Mouse (Mus musculus) embryonic facial prominence, embryonic 12.5 days (tissue): ENCODE data around the gene Cdkn3. TPM values are rescaled to one million over a fixed set of nuclear protein-coding genes. Genes with fewer than 3 reads are reported as not detected.

Experiments used
- ATAC-seq: fragments of 200-750 bp; cut with Nextera tagmentation; 2 replicates; pipeline ENCODE4 v1.8.0; 2017; ENCODE audit not compliant: insufficient number of reproducible peaks, insufficient read depth, low FRiP score, low TSS enrichment
- H3K27ac ChIP-seq: fragments of 300-500 bp; sonication (generic); 2 replicates; pipeline ENCODE4 v1.5.1; 2016; ENCODE audit warnings: mild to moderate bottlenecking
- H3K27me3 ChIP-seq: fragments of 300-500 bp; sonication (generic); 2 replicates; pipeline ENCODE4 v1.6.1; 2016; ENCODE audit warnings: mild to moderate bottlenecking, moderate library complexity
- H3K36me3 ChIP-seq: fragments of 300-500 bp; sonication (generic); 2 replicates; pipeline ENCODE4 v1.6.1; 2016; ENCODE audit warnings: mild to moderate bottlenecking
- H3K4me1 ChIP-seq: fragments of 300-500 bp; sonication (generic); 2 replicates; pipeline ENCODE4 v1.6.1; 2016
- H3K4me2 ChIP-seq: fragments of 300-500 bp; sonication (generic); replicated peaks from 2 replicates; pipeline ENCODE4 v1.6.1; 2016; ENCODE audit warnings: mild to moderate bottlenecking, moderate library complexity
- H3K4me3 ChIP-seq: fragments of 300-500 bp; sonication (generic); 2 replicates; pipeline ENCODE4 v1.5.1; 2016; ENCODE audit warnings: mild to moderate bottlenecking
- H3K9ac ChIP-seq: fragments of 300-500 bp; sonication (generic); 2 replicates; pipeline ENCODE4 v1.6.1; 2016; ENCODE audit warnings: mild to moderate bottlenecking, moderate library complexity
- H3K9me3 ChIP-seq: fragments of 300-500 bp; sonication (generic); 2 replicates; pipeline ENCODE4 v1.6.1; 2016; ENCODE audit warnings: mild to moderate bottlenecking, moderate library complexity
- WGBS: fragments of 180-500 bp; shearing (Covaris S2); methylation state at CpG from one replicate; pipeline ENCODE4 v1.1.7; 2016; 5-methylcytosine and 5-hydroxymethylcytosine counted together
- polyA plus RNA-seq: library from polyadenylated mRNA; unstranded; fragments of >200 nt; fragmentation: Nextera tagmentation; extraction: Ambion mirVana; gene quantifications from 2 replicates; pipeline ENCODE4 v1.2.1, GENCODE M21; 2016

Cdkn3 gene
- polyA plus RNA-seq, 1 experiment from 2014 or later, result 42.0 TPM

DNA sequence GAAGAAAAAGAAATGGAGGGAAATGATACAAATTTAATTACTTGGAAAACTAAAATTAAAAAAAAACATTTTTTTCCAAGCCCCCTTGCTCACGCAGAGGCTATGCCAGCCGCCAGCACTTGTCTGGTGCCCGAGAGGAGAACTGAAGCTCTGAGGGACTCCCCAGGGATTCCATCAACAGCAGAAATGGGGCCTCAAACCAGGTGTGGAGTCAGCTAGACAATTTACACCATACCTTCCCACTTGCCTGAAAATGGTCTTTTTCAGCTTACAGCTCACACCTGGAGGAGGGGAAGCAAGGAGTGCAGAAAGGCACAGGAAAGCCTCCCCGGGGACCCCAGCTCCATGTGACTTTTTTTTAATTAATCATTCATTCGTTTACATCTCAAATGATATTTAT, 24.9 kb downstream of the Cdkn3 start:
- 81% methylated on average over 5 of the region's 5 CpGs for WGBS
- Histone ChIP-seq H3K9ac (no peak overlapping the region), H3K4me2 (no peak overlapping the region), H3K27ac (no peak overlapping the region), H3K27me3 (no peaks in the 10 kb centered on the region), H3K4me1 (peaks cover 15% of the 10 kb centered on the region; the same call in 1 of the 2 replicates), H3K36me3 (peaks cover 22% of the 10 kb centered on the region), H3K9me3 (no peaks in the 10 kb centered on the region), H3K4me3 (no peak overlapping the region)
- ATAC-seq, result no peak

GRCm38 (mm10) chr14:46787454-46787786, 27.1 kb downstream of the Cdkn3 start:
- peak overlapping the region; percentile 97 for H3K27ac ChIP-seq
- H3K9ac ChIP-seq, result peak overlapping the region; percentile 97
- H3K4me2 ChIP-seq, result peak overlapping the region; percentile 77
- H3K4me1 ChIP-seq, result peaks cover 15% of the 10 kb centered on the region; the same call in 1 of the 2 replicates
- H3K27me3 ChIP-seq, result no peaks in the 10 kb centered on the region
- H3K9me3 ChIP-seq, result no peaks in the 10 kb centered on the region
- H3K4me3 ChIP-seq, result peak overlapping the region; percentile 90
- 1% methylated on average over 11 of the region's 11 CpGs for WGBS
- H3K36me3 ChIP-seq, result peaks cover 9% of the 10 kb centered on the region
- no peak for ATAC-seq

DNA sequence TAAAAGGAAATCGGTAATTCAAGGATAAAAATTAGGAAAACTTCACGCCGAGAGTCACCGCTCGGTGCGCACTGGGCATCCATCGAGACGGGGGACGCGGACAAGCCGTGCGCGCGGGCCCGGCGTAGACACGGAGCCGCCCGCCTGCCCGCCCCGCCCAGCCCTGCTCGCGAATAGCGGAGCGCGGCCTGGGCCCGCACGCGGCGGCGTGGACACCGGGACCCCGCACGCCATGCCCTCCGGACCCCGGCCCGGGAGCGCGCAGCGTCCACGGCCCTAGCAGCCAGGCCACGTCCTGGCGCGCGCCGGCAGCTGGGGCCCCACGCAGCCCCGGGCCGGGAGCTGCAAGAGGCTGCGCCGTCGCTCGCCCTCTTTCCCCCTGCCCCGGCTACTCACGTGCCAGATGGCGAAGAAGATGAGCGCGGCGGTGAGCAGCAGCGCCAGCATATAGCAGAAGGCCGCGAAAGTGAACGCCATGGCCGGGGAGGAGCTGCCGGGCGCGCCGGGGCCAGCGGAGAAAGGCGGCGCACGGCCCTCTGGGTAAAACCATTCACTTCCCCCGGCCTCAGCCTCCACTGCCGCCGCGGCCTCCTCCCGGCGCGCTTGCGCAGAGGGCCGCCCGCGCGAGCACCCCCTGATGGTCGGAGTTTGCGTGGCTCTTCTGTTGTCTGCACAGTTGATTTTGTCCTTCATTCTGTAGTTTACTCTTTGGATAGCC, 27.6 kb downstream of the Cdkn3 start, which contains the start of gene Cnih1:
TSS of gene Cnih1 (minus strand) at position 625 of the 718 bp plus-strand sequence.
- H3K27me3 ChIP-seq, result no peaks in the 10 kb centered on the region
- H3K27ac ChIP-seq, result peak within 1 kb of the TSS; percentile 97
- H3K4me1 ChIP-seq, result peaks cover 15% of the 10 kb centered on the region; the same call in 1 of the 2 replicates
- peak within 1 kb of the TSS; percentile 97 for H3K9ac ChIP-seq
- no peaks in the 10 kb centered on the region for H3K9me3 ChIP-seq
- peak within 1 kb of the TSS; percentile 90 for H3K4me3 ChIP-seq
- H3K4me2 ChIP-seq, result peak within 1 kb of the TSS; percentile 77
- peaks cover 5% of the 10 kb centered on the region; the same call in 1 of the 2 replicates for H3K36me3 ChIP-seq
- ATAC-seq, result peak; percentile 92
- WGBS, result under 1% methylated on average over 84 of the region's 86 CpGs

DNA sequence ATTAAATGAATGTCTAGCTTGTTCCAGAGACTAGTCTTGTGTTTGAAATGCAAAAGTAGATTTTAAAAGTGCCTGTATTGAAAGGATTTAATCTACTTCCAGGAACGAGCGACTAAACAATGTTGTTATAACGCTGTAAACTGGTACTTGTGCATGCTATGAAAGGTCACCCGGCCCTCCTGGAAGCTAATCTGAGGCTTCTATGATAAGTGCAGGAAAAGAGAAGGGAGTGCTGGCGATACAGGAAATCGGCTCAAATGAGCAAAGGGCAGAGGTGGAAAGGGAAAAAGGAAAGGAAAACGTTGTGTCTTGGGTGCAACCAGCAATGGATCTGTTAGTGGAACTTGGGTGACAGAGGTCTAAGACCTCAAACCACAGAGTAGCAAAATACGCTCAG, 28.2 kb downstream of the Cdkn3 start:
- H3K4me2 ChIP-seq, result peak overlapping the region; percentile 77

GRCm38 (mm10) chr14:46790303-46790702, 30.0 kb downstream of the Cdkn3 start:
- H3K36me3 ChIP-seq, result no peaks in the 10 kb centered on the region
- H3K27me3 ChIP-seq, result no peaks in the 10 kb centered on the region
- no peak overlapping the region for H3K4me2 ChIP-seq
- H3K4me3 ChIP-seq, result no peak overlapping the region
- no peak for ATAC-seq
- H3K4me1 ChIP-seq, result peaks cover 15% of the 10 kb centered on the region; the same call in 1 of the 2 replicates
- WGBS, result 76% methylated on average over 4 of the region's 4 CpGs
- H3K27ac ChIP-seq, result no peak overlapping the region
- H3K9me3 ChIP-seq, result no peaks in the 10 kb centered on the region
- no peak overlapping the region for H3K9ac ChIP-seq

More for the DNA sequence above, 28.2 kb downstream of the Cdkn3 start:
- Histone ChIP-seq H3K4me3 (peak overlapping the region; percentile 90), H3K4me1 (peaks cover 15% of the 10 kb centered on the region; the same call in 1 of the 2 replicates), H3K9me3 (no peaks in the 10 kb centered on the region), H3K27me3 (no peaks in the 10 kb centered on the region), H3K9ac (peak overlapping the region; percentile 97; the same call in 1 of the 2 replicates), H3K36me3 (no peaks in the 10 kb centered on the region), H3K27ac (0 out of 2 replicates have a peak overlapping the region, but pooled peaks have one; percentile 7)
- WGBS, result 23% methylated on average over 8 of the region's 8 CpGs
- ATAC-seq, result no peak

DNA sequence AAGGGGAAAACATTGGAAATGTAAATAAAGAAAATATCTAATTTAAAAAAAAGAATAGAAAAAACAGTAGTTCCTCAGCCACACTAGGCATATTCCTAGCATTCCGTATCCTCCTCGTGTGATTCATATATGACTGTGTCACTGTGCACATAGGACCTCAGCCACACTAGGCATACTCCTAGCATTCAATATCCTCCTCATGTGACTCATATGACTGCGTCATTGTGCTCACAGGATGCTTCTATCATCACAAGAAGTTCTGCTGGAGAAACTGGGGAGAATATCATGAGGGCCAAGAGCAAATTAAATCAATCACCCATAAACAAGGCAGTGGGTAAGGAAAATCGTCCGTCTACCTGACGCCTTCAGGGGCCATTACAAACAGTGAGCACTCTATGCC, 30.4 kb downstream of the Cdkn3 start:
- no peak overlapping the region for H3K4me3 ChIP-seq
- WGBS, result 89% methylated on average over 6 of the region's 6 CpGs
- H3K9me3 ChIP-seq, result no peaks in the 10 kb centered on the region
- ATAC-seq, result no peak
- peaks cover 15% of the 10 kb centered on the region; the same call in 1 of the 2 replicates for H3K4me1 ChIP-seq
- no peak overlapping the region for H3K9ac ChIP-seq
- H3K36me3 ChIP-seq, result no peaks in the 10 kb centered on the region
- H3K4me2 ChIP-seq, result no peak overlapping the region
- no peak overlapping the region for H3K27ac ChIP-seq
- H3K27me3 ChIP-seq, result no peaks in the 10 kb centered on the region

DNA sequence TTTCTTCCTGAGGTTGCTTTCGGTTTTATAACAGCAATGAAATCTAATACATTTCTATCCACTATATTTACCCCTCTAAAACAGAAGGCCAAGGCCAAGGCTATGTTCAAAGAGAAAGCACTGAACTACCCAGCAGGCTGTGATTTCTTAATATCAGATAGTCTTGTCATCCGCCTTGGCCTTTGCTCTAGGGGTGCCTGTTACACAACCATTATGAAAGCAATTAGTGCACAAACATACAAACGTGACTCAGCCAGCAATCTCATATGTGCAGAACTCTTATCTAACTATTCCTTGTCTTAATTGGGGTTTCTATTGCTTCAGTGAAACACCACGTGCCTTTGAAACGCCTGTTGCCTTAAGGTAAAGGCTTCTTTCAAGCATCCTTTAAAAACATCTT, 33.8 kb downstream of the Cdkn3 start:
- WGBS, result 87% methylated on average over 5 of the region's 5 CpGs
- H3K27me3 ChIP-seq, result no peaks in the 10 kb centered on the region
- H3K9ac ChIP-seq, result no peak overlapping the region
- no peak overlapping the region for H3K4me2 ChIP-seq
- ATAC-seq, result no peak
- H3K27ac ChIP-seq, result no peak overlapping the region
- H3K4me3 ChIP-seq, result no peak overlapping the region
- H3K4me1 ChIP-seq, result no peaks in the 10 kb centered on the region
- H3K36me3 ChIP-seq, result no peaks in the 10 kb centered on the region
- no peaks in the 10 kb centered on the region for H3K9me3 ChIP-seq

DNA sequence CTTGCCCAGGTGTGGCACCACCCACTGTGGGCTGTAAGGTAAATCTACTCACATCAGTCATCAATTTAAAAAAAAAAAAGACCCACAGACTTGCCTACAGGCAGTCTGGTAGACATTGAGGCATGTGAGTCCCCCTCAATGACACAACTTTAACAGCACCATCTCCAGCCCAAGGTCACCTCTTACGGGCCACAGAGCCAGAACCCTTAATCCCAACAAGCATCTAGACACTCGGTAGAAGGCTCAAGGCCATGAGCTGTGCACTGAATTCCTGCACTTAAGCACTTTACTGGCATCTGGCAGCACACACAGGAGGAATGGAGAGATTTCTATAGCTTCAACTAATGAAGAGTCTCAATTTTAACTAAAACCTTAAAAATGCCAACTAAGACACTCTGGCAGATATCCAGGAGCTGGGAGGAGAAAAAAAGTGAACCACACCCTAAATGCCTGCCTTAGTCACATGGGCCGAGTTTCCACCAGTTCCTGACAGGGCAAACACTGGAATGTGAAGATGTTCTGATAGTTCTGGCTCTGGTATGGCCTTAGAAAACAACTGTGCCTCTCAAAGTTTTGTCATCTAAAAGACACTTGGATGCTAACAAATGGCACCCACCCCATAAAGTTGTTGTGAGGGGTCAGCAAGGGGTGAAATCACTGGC, 40.5 kb downstream of the Cdkn3 start:
- H3K27me3 ChIP-seq, result no peaks in the 10 kb centered on the region
- H3K4me1 ChIP-seq, result no peaks in the 10 kb centered on the region
- WGBS, result 88% methylated on average over 3 of the region's 3 CpGs
- H3K4me3 ChIP-seq, result no peak overlapping the region
- H3K36me3 ChIP-seq, result peaks cover 3% of the 10 kb centered on the region; the same call in 1 of the 2 replicates
- H3K4me2 ChIP-seq, result no peak overlapping the region
- H3K9me3 ChIP-seq, result no peaks in the 10 kb centered on the region
- ATAC-seq, result no peak
- no peak overlapping the region for H3K9ac ChIP-seq
- H3K27ac ChIP-seq, result no peak overlapping the region

DNA sequence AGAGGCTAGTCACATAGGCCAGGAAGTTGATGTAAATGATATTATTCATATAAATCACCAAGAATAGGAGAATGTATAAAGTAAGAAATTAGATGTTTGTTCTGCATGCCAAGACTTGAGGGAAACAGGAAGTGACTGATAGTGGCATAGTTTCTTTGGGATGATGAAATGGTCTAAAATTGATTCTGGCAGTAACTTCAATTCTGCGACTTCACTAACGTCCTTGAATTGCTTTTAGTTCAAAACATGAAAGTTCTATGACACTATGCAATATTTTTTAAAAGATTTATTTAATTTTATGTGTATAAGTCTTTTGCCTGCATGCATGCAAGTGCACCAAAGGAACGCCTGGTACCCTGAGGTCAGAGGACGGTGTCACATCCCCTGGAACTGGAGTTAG, 42.9 kb downstream of the Cdkn3 start:
- Histone ChIP-seq H3K9me3 (no peaks in the 10 kb centered on the region), H3K4me2 (no peak overlapping the region), H3K27ac (no peak overlapping the region), H3K27me3 (no peaks in the 10 kb centered on the region), H3K36me3 (peaks cover 3% of the 10 kb centered on the region; the same call in 1 of the 2 replicates), H3K9ac (no peak overlapping the region), H3K4me3 (no peak overlapping the region), H3K4me1 (no peaks in the 10 kb centered on the region)
- WGBS, result 89% methylated on average over 4 of the region's 4 CpGs
- ATAC-seq, result no peak

GRCm38 (mm10) chr14:46803791-46804190, 43.5 kb downstream of the Cdkn3 start:
- Histone ChIP-seq H3K27ac (no peak overlapping the region), H3K4me1 (no peaks in the 10 kb centered on the region), H3K9me3 (no peaks in the 10 kb centered on the region), H3K4me3 (no peak overlapping the region), H3K27me3 (no peaks in the 10 kb centered on the region), H3K9ac (no peak overlapping the region), H3K36me3 (peaks cover 3% of the 10 kb centered on the region; the same call in 1 of the 2 replicates), H3K4me2 (no peak overlapping the region)
- WGBS, result 88% methylated on average over 1 of the region's 1 CpGs
- ATAC-seq, result no peak

GRCm38 (mm10) chr14:46806186-46806585, 45.8 kb downstream of the Cdkn3 start:
- Histone ChIP-seq H3K4me3 (no peak overlapping the region), H3K27me3 (no peaks in the 10 kb centered on the region), H3K9ac (no peak overlapping the region), H3K27ac (no peak overlapping the region), H3K9me3 (no peaks in the 10 kb centered on the region), H3K4me1 (no peaks in the 10 kb centered on the region), H3K4me2 (no peak overlapping the region), H3K36me3 (peaks cover 16% of the 10 kb centered on the region)
- WGBS, result 85% methylated on average over 5 of the region's 5 CpGs
- no peak for ATAC-seq

DNA sequence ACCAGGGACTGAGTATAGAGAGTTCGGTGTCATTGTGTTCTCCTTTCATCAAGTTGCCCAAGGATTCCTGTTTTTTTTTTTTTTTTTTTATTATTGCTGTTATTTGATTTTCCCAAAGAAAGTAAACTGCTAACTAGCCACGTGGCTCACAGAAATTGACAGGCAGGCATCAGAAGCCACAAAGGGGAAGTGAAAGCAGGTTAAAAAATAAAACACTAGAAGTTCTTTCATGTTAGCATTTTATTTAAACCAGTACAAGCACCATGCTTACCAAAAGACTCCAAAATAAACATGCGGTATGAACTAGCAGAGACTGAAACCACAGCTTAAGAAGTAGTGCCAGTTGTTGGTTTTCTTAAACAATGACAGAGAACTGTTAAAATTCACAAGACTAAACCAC, 47.6 kb downstream of the Cdkn3 start:
- Histone ChIP-seq H3K4me2 (no peak overlapping the region), H3K9ac (no peak overlapping the region), H3K36me3 (peaks cover 28% of the 10 kb centered on the region), H3K4me1 (no peaks in the 10 kb centered on the region), H3K9me3 (no peaks in the 10 kb centered on the region), H3K27me3 (no peaks in the 10 kb centered on the region), H3K4me3 (no peak overlapping the region), H3K27ac (no peak overlapping the region)
- 85% methylated on average over 3 of the region's 3 CpGs for WGBS
- ATAC-seq, result no peak
